Mouse (Mus musculus): Measurements from ENCODE around the gene Mrtfb.

- no peak for TF ChIP-seq CTCF (IDR thresholded peaks at IDR 0.05; ENCODE audit: low read depth, low read length)
- TF ChIP-seq GATA1 (IDR thresholded peaks at IDR 0.05; ENCODE audit: borderline replicate concordance, low read length), result no peak
- no peak for TF ChIP-seq GATA2 (IDR thresholded peaks at IDR 0.05; ENCODE audit: borderline replicate concordance, low read depth, low read length)
These were observed 95.0 kb downstream of the Mrtfb start for GRCm38 (mm10) chr16:13351268-13351667.
